Mouse (Mus musculus) B cell, adult 2 months (primary cell): ENCODE data around the gene Trip11.
"Not testable (repeated sequence)": the region's sequence is repeated elsewhere in the genome, so short reads cannot be mapped to it uniquely, and the experiment has no call there.

ENCODE experiments used
- DNase-seq, 2 experiments: peaks; one replicate each; pipeline ENCODE4 v3.0.0; 2022

Gene Trip11

GRCm38 (mm10) chr12:101912626-101913490 is at the start of gene Trip11:
Trip11 (minus strand) TSS chr12:101913267.
- peak; percentile 90 to 91 for DNase-seq

GRCm38 (mm10) chr12:101958960-101959780 is 46.1 kb upstream of the Trip11 start:
- DNase-seq = peak; percentile 20 to 26

GRCm38 (mm10) chr12:101958556-101958955 is 45.5 kb upstream of the Trip11 start:
- DNase-seq = no peak

GRCm38 (mm10) chr12:101957942-101958544 is 45.0 kb upstream of the Trip11 start, which contains the start of gene Atxn3:
Atxn3 (minus strand) TSS chr12:101958246.
- DNase-seq = peak; percentile 95 to 96

GRCm38 (mm10) chr12:101957079-101957941 is 44.2 kb upstream of the Trip11 start:
- DNase-seq = no peak

- DNase-seq = not testable (repeated sequence)
These were observed 42.8 kb upstream of the Trip11 start for GRCm38 (mm10) chr12:101955821-101956220.

- no peak for DNase-seq
These were observed 35.7 kb upstream of the Trip11 start for GRCm38 (mm10) chr12:101948801-101949200.

GRCm38 (mm10) chr12:101947986-101948385 is 34.9 kb upstream of the Trip11 start:
- DNase-seq = no peak

- no peak for DNase-seq
These were observed 24.5 kb upstream of the Trip11 start for GRCm38 (mm10) chr12:101937572-101937971.

- no peak for DNase-seq
These were observed 22.2 kb upstream of the Trip11 start for GRCm38 (mm10) chr12:101935223-101935622.

- DNase-seq = no peak
These were observed 15.4 kb upstream of the Trip11 start for GRCm38 (mm10) chr12:101928423-101928822.

- DNase-seq = no peak
These were observed 9.2 kb upstream of the Trip11 start for GRCm38 (mm10) chr12:101922313-101922712.

GRCm38 (mm10) chr12:101919847-101920246 is 6.8 kb upstream of the Trip11 start:
- DNase-seq = no peak

- no peak for DNase-seq
These were observed 4.1 kb upstream of the Trip11 start for GRCm38 (mm10) chr12:101917165-101917564.

GRCm38 (mm10) chr12:101911346-101911745 is 1.7 kb downstream of the Trip11 start:
- DNase-seq = no peak

- no peak for DNase-seq
These were observed 2.7 kb downstream of the Trip11 start for GRCm38 (mm10) chr12:101910360-101910759.

GRCm38 (mm10) chr12:101905817-101906216 is 7.2 kb downstream of the Trip11 start:
- peak; percentile 21 to 26 for DNase-seq

- DNase-seq = no peak
These were observed 8.2 kb downstream of the Trip11 start for GRCm38 (mm10) chr12:101904906-101905305.

GRCm38 (mm10) chr12:101904170-101904569 is 8.9 kb downstream of the Trip11 start:
- DNase-seq = no peak

- no peak for DNase-seq
These were observed 13.3 kb downstream of the Trip11 start for GRCm38 (mm10) chr12:101899671-101900245.

GRCm38 (mm10) chr12:101898966-101899365 is 14.1 kb downstream of the Trip11 start:
- DNase-seq = no peak

GRCm38 (mm10) chr12:101897113-101897512 is 16.0 kb downstream of the Trip11 start:
- no peak for DNase-seq
